Mouse (Mus musculus) embryonic facial prominence, embryonic 12.5 days (tissue): Measurements from ENCODE around the gene Wbp1. TPM values are rescaled to one million over a fixed set of nuclear protein-coding genes. Genes with fewer than 3 reads are reported as not detected.

ENCODE experiments used
- ATAC-seq: fragments of 200-750 bp; cut with Nextera tagmentation; 2 replicates; pipeline ENCODE4 v1.8.0; 2017; ENCODE audit not compliant: insufficient number of reproducible peaks, insufficient read depth, low FRiP score, low TSS enrichment
- H3K27ac ChIP-seq: fragments of 300-500 bp; sonication (generic); 2 replicates; pipeline ENCODE4 v1.5.1; 2016; ENCODE audit warnings: mild to moderate bottlenecking
- H3K27me3 ChIP-seq: fragments of 300-500 bp; sonication (generic); 2 replicates; pipeline ENCODE4 v1.6.1; 2016; ENCODE audit warnings: mild to moderate bottlenecking, moderate library complexity
- H3K36me3 ChIP-seq: fragments of 300-500 bp; sonication (generic); 2 replicates; pipeline ENCODE4 v1.6.1; 2016; ENCODE audit warnings: mild to moderate bottlenecking
- H3K4me1 ChIP-seq: fragments of 300-500 bp; sonication (generic); 2 replicates; pipeline ENCODE4 v1.6.1; 2016
- H3K4me2 ChIP-seq: fragments of 300-500 bp; sonication (generic); replicated peaks from 2 replicates; pipeline ENCODE4 v1.6.1; 2016; ENCODE audit warnings: mild to moderate bottlenecking, moderate library complexity
- H3K4me3 ChIP-seq: fragments of 300-500 bp; sonication (generic); 2 replicates; pipeline ENCODE4 v1.5.1; 2016; ENCODE audit warnings: mild to moderate bottlenecking
- H3K9ac ChIP-seq: fragments of 300-500 bp; sonication (generic); 2 replicates; pipeline ENCODE4 v1.6.1; 2016; ENCODE audit warnings: mild to moderate bottlenecking, moderate library complexity
- H3K9me3 ChIP-seq: fragments of 300-500 bp; sonication (generic); 2 replicates; pipeline ENCODE4 v1.6.1; 2016; ENCODE audit warnings: mild to moderate bottlenecking, moderate library complexity
- WGBS: fragments of 180-500 bp; shearing (Covaris S2); methylation state at CpG from one replicate; pipeline ENCODE4 v1.1.7; 2016; 5-methylcytosine and 5-hydroxymethylcytosine counted together
- microRNA counts: library from miRNA; unstranded; fragments of <30 nt; microRNA quantifications from one replicate; lab custom pipeline; 2017
- microRNA-seq: library from miRNA; unstranded; fragments of <30 nt; microRNA quantifications from one replicate; pipeline ENCODE4, GENCODE M21; 2017
- polyA plus RNA-seq: library from polyadenylated mRNA; unstranded; fragments of >200 nt; fragmentation: Nextera tagmentation; extraction: Ambion mirVana; gene quantifications from 2 replicates; pipeline ENCODE4 v1.2.1, GENCODE M21; 2016

The Wbp1 gene
- polyA plus RNA-seq, 1 experiment from 2014 or later, result 193 TPM

DNA sequence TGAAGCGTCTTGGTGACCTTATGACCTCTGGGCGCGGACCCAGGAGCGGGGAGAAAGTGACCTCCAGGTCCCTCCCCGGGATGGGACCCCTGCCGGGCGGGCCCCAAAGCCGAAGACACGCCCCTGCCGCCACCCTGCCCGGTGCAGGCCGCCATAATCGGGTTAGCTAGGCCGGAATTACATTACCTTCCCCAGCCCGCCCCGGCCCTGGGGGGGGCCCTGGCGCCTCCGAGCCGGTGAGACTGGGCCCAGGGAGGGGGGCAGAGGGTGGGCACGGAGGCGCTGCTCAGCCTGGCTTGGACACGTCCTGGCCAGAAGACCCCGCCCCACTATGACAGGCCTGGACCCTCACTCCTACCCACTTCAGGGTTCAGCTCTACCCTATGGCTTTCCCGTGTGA is 50.1 kb downstream of the Wbp1 start:
- Histone ChIP-seq H3K9ac (no peak overlapping the region), H3K36me3 (no peaks in the 10 kb centered on the region), H3K27me3 (peaks cover 93% of the 10 kb centered on the region), H3K4me3 (peak overlapping the region; percentile 30), H3K9me3 (no peaks in the 10 kb centered on the region), H3K27ac (no peak overlapping the region), H3K4me1 (0 out of 2 replicates have a peak, but pooled peaks cover 6% of the 10 kb centered on the region), H3K4me2 (peak overlapping the region; percentile 51)
- WGBS, result under 1% methylated on average over 24 of the region's 24 CpGs
- peak; percentile 55 for ATAC-seq

DNA sequence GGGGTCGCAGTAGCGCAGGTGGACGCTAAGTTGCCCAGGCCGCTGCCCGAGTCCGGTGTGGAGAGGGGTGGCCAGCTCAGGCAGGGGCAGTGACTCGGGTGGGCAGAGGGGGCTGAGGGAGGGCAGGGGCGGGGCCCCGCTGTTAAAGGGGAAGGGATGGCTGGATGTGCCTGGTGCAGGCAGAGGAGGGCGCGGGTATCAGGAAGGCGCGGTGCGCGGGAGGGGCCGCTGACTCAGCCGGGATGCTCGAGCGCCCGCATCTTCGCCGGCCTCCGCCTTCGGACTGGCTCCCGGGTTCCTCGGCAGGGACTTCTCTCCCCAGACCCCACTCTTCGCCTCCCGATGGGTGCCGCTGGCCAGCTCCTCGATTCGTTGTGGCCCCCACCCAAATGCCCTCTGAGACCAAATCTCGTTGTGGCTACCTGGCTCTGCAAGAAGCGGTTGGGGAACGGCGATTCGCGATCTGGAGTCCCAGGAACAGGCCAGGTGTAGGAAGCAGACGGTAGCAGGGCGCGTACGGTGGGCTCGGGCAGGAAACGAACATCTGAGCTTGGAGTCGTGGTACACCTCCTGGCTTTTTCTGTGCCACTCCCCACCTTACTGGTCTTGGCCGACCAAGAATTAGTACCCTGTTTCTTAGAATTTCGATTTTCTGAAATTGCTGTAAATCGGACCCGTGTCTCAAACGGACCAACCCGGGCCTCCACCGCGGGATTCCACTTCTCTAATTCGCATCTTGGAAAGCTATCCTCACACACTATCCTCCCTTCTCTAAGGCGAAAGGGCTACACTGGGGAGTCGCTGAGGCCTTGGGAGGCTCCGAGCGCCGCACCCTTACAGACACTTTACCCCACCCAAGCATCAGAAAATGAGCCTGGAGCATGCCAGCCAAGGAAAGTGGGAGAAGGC is 50.8 kb downstream of the Wbp1 start:
- Histone ChIP-seq H3K9ac (0 out of 2 replicates have a peak overlapping the region, but pooled peaks have one; percentile 15), H3K27me3 (peaks cover 96% of the 10 kb centered on the region), H3K4me2 (peak overlapping the region; percentile 51), H3K27ac (no peak overlapping the region), H3K4me1 (0 out of 2 replicates have a peak, but pooled peaks cover 6% of the 10 kb centered on the region), H3K9me3 (no peaks in the 10 kb centered on the region), H3K36me3 (no peaks in the 10 kb centered on the region), H3K4me3 (peak overlapping the region; percentile 30)
- WGBS, result 2% methylated on average over 55 of the region's 58 CpGs
- ATAC-seq, result peak; percentile 36; the same call in 1 of the 2 replicates

- peak within 1 kb of the TSS; percentile 51 for H3K4me2 ChIP-seq
- H3K9ac ChIP-seq, result 0 out of 2 replicates have a peak within 1 kb of the TSS, but pooled peaks have one; percentile 15
- H3K9me3 ChIP-seq, result no peaks in the 10 kb centered on the region
- H3K4me3 ChIP-seq, result peak within 1 kb of the TSS; percentile 30
- peaks cover 97% of the 10 kb centered on the region for H3K27me3 ChIP-seq
- H3K36me3 ChIP-seq, result no peaks in the 10 kb centered on the region
- WGBS, result 2% methylated on average over 9 of the region's 10 CpGs
- no peak within 1 kb of the TSS for H3K27ac ChIP-seq
- 0 out of 2 replicates have a peak, but pooled peaks cover 6% of the 10 kb centered on the region for H3K4me1 ChIP-seq
- ATAC-seq, result no peak
Measured at GRCm38 (mm10) chr6:83070247-83070310, 51.3 kb downstream of the Wbp1 start, which contains the start of gene Tlx2. TSS of gene Tlx2 (minus strand) at chr6:83070293.

GRCm38 (mm10) chr6:83069488-83070246 is 51.7 kb downstream of the Wbp1 start:
- WGBS, result 1% methylated on average over 67 of the region's 69 CpGs
- Histone ChIP-seq H3K27me3 (peaks cover 98% of the 10 kb centered on the region), H3K4me1 (0 out of 2 replicates have a peak, but pooled peaks cover 6% of the 10 kb centered on the region), H3K9me3 (no peaks in the 10 kb centered on the region), H3K4me3 (peak overlapping the region; percentile 30), H3K27ac (no peak overlapping the region), H3K36me3 (no peaks in the 10 kb centered on the region), H3K9ac (no peak overlapping the region), H3K4me2 (peak overlapping the region; percentile 51)
- ATAC-seq, result 0 out of 2 replicates have a peak, but pooled peaks have one; percentile 19

MicroRNAs encoded within 50 kb of the gene (microRNA counts, 519-probe panel; counts per million panel counts)
- microRNA mmu-miR-3470a+mmu-miR-3470b (lab: Ali Mortazavi, UCI), result 460 counts per million, percentile 65 among the panel's probes with 10 or more counts

Small RNA genes within 50 kb of the gene (microRNA-seq; reads per million reads assigned to microRNA genes)
- not detected for gene Mir3470a

Other genes starting within 250 kb of the Wbp1 start
- 7.0 and 7.7 TPM in 2 replicates for gene Sema4f, start 181.8 kb downstream of the Wbp1 start, polyA plus RNA-seq
- 0.31 TPM in 2 replicates for gene M1ap, start 174.7 kb downstream of the Wbp1 start, polyA plus RNA-seq
- 11.0 and 11.8 TPM in 2 replicates for gene Dok1, start 88.1 kb downstream of the Wbp1 start, polyA plus RNA-seq
- 17.9 and 21.9 TPM in 2 replicates for gene Loxl3, start 87.4 kb downstream of the Wbp1 start, polyA plus RNA-seq
- gene Aup1, start 67.0 kb downstream of the Wbp1 start, polyA plus RNA-seq, result 154 and 167 TPM in 2 replicates
- 74.1 and 77.8 TPM in 2 replicates for gene Htra2, start 66.3 kb downstream of the Wbp1 start, polyA plus RNA-seq
- gene Dqx1, start 63.7 kb downstream of the Wbp1 start, polyA plus RNA-seq, result 1.5 and 1.6 TPM in 2 replicates
- 8.2 and 11.8 TPM in 2 replicates for gene Tlx2, start 51.3 kb downstream of the Wbp1 start, polyA plus RNA-seq
- gene Pcgf1, start 43.7 kb downstream of the Wbp1 start, polyA plus RNA-seq, result 41.0 and 44.4 TPM in 2 replicates
- gene Lbx2, start 35.2 kb downstream of the Wbp1 start, polyA plus RNA-seq, result 0.57 and 1.1 TPM in 2 replicates
- 2.9 and 4.1 TPM in 2 replicates for gene Ccdc142, start 20.0 kb downstream of the Wbp1 start, polyA plus RNA-seq
- gene Gm42688, start 19.9 kb downstream of the Wbp1 start, polyA plus RNA-seq, result 3.5 and 4.2 TPM in 2 replicates
- gene Mrpl53, start 12.5 kb downstream of the Wbp1 start, polyA plus RNA-seq, result 132 and 139 TPM in 2 replicates
- 54.9 and 55.2 TPM in 2 replicates for gene Mogs, start 6.1 kb downstream of the Wbp1 start, polyA plus RNA-seq
- 17.9 and 21.4 TPM in 2 replicates for gene Ino80b, start 3.9 kb upstream of the Wbp1 start, polyA plus RNA-seq
- gene Rtkn, start 13.9 kb upstream of the Wbp1 start, polyA plus RNA-seq, result 51.3 and 54.6 TPM in 2 replicates
- gene Wdr54, start 34.8 kb upstream of the Wbp1 start, polyA plus RNA-seq, result 10.0 and 11.3 TPM in 2 replicates
- gene 1700003E16Rik, start 34.8 kb upstream of the Wbp1 start, polyA plus RNA-seq, result 2.8 and 2.9 TPM in 2 replicates
- 121 and 126 TPM in 2 replicates for gene Dctn1, start 44.4 kb upstream of the Wbp1 start, polyA plus RNA-seq
- gene Slc4a5, start 98.3 kb upstream of the Wbp1 start, polyA plus RNA-seq, result 0.62 and 1.1 TPM in 2 replicates
- gene Mthfd2, start 204.3 kb upstream of the Wbp1 start, polyA plus RNA-seq, result 36.4 and 39.7 TPM in 2 replicates
- gene Mob1a, start 204.5 kb upstream of the Wbp1 start, polyA plus RNA-seq, result 62.8 and 71.0 TPM in 2 replicates
- gene Bola3, start 227.6 kb upstream of the Wbp1 start, polyA plus RNA-seq, result 117 and 126 TPM in 2 replicates